Mouse (Mus musculus): ENCODE data around the gene Rhoh. TPM values are rescaled to one million over a fixed set of nuclear protein-coding genes. Genes with fewer than 3 reads are reported as not detected.

Gene Rhoh
- polyA plus RNA-seq, 1 experiment from 2014 or later: 0.31 TPM

GRCm38 (mm10) chr5:65901868-65902418 is 40.9 kb downstream of the Rhoh start:
- Histone ChIP-seq H3K9me3 (peaks cover 22% of the 10 kb centered on the region), H3K4me3 (no peak overlapping the region), H3K4me2 (replicated peaks) (no peak overlapping the region), H3K4me1 (peaks cover 3% of the 10 kb centered on the region; the same call in 1 of the 2 replicates), H3K27me3 (no peaks in the 10 kb centered on the region), H3K27ac (replicated peaks) (no peak overlapping the region), H3K9ac (replicated peaks) (no peak overlapping the region), H3K36me3 (no peaks in the 10 kb centered on the region)
- WGBS: 92% methylated on average over 10 of the region's 10 CpGs
- ATAC-seq (ENCODE audit: low FRiP score, low read depth): no peak

DNA sequence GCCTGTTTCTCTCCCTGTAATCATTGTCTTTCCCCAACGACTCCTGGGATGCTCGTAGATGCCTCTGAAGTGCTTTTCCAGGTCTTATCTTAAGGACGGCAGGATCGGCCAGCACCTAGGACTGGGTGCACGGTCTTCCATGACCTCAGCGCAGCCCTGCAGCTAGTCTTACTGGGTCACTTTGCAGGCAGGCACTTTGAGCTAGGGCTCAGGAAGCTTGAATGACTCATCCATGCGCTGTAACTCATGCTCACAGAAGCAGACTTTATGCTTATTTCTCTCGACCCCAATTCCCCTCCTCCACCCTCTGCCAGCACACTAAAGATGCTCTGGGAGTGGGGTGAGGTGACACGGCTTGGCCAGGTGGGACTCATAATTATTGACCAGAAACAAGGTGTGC is 41.8 kb downstream of the Rhoh start:
- no peaks in the 10 kb centered on the region for H3K36me3 ChIP-seq
- no peak overlapping the region for H3K9ac ChIP-seq (replicated peaks)
- H3K27me3 ChIP-seq: no peaks in the 10 kb centered on the region
- 88% methylated on average over 9 of the region's 9 CpGs for WGBS
- H3K4me1 ChIP-seq: peaks cover 3% of the 10 kb centered on the region; the same call in 1 of the 2 replicates
- H3K4me2 ChIP-seq (replicated peaks): no peak overlapping the region
- ATAC-seq (ENCODE audit: low FRiP score, low read depth): no peak
- H3K9me3 ChIP-seq: peaks cover 22% of the 10 kb centered on the region
- H3K27ac ChIP-seq (replicated peaks): no peak overlapping the region
- H3K4me3 ChIP-seq: no peak overlapping the region

DNA sequence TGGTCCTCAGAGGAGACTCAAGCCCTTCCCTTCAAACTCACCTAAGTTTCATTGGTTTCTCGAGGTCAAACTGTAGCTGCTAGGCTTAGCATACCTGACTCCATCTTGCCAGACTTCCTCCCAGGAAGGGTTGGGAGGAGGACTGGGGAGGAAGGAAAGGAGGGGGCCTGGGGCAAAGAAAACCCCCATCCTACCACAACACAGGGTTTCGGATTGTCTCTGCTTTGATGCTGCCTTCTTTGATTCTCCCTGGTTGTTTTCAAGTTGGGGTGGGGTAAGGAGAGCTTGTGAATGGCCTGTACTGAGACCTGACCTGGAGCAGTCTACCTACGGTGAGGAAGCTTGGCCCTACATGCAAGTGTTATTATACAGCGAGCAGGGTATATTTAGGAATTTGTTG is 43.5 kb downstream of the Rhoh start:
- no peak overlapping the region for H3K4me2 ChIP-seq (replicated peaks)
- no peak overlapping the region for H3K4me3 ChIP-seq
- ATAC-seq (ENCODE audit: low FRiP score, low read depth): no peak
- 92% methylated on average over 4 of the region's 4 CpGs for WGBS
- no peak overlapping the region for H3K27ac ChIP-seq (replicated peaks)
- no peaks in the 10 kb centered on the region for H3K27me3 ChIP-seq
- H3K9me3 ChIP-seq: peaks cover 22% of the 10 kb centered on the region
- H3K4me1 ChIP-seq: peaks cover 3% of the 10 kb centered on the region; the same call in 1 of the 2 replicates
- H3K9ac ChIP-seq (replicated peaks): no peak overlapping the region
- H3K36me3 ChIP-seq: no peaks in the 10 kb centered on the region

DNA sequence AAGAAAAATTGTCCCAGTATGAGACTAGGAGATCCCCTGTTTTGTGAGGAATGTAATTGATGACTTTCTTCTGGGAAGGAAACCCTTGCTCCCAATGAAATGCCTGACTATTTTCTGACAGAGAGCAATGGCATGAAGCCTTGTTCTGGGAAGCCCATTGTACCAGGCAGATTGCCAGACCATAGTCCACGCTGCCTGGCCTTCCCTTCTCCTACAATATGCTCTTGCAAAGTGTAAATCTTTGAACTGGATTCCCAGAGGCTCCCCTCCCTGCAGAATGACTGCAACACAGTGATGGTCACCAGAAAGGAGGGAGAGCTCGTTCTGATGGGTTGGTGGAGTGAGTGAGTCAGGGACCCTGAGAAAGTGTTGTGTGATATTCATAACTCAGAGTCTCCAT is 47.7 kb downstream of the Rhoh start:
- Histone ChIP-seq H3K4me2 (replicated peaks) (no peak overlapping the region), H3K36me3 (no peaks in the 10 kb centered on the region), H3K4me1 (no peaks in the 10 kb centered on the region), H3K27ac (replicated peaks) (no peak overlapping the region), H3K27me3 (no peaks in the 10 kb centered on the region), H3K9ac (replicated peaks) (no peak overlapping the region), H3K9me3 (peaks cover 16% of the 10 kb centered on the region), H3K4me3 (no peak overlapping the region)
- 80% methylated on average over 2 of the region's 2 CpGs for WGBS
- ATAC-seq (ENCODE audit: low FRiP score, low read depth): no peak

GRCm38 (mm10) chr5:65909321-65909720 is 48.3 kb downstream of the Rhoh start:
- H3K9ac ChIP-seq (replicated peaks): no peak overlapping the region
- no peak overlapping the region for H3K27ac ChIP-seq (replicated peaks)
- ATAC-seq (ENCODE audit: low FRiP score, low read depth): no peak
- H3K9me3 ChIP-seq: peaks cover 15% of the 10 kb centered on the region
- no peaks in the 10 kb centered on the region for H3K27me3 ChIP-seq
- no peak overlapping the region for H3K4me2 ChIP-seq (replicated peaks)
- no peaks in the 10 kb centered on the region for H3K36me3 ChIP-seq
- no peaks in the 10 kb centered on the region for H3K4me1 ChIP-seq
- 82% methylated on average over 4 of the region's 4 CpGs for WGBS
- H3K4me3 ChIP-seq: no peak overlapping the region

DNA sequence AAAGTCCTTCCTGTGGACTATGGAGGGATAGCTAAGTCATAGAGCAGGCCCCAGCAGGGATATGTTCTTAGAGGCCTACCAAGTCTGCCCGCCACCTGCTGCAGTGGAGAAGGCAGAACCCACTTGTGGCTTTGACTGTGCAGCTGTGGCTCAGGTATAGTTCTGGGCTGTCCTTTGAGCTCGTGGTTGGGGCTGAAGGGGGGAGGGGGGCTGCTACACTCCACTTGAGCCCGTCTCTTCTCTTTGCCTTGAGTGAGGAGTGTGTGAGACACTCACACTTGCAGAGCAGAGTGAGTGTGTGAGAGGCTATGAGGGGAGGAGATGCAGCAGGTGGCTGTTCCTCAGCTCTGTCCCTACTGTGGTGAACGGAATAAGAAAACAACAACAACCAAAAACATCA is 49.4 kb downstream of the Rhoh start:
- 75% methylated on average over 4 of the region's 4 CpGs for WGBS
- H3K9ac ChIP-seq (replicated peaks): no peak overlapping the region
- 0 out of 2 replicates have a peak, but pooled peaks cover 5% of the 10 kb centered on the region for H3K9me3 ChIP-seq
- no peaks in the 10 kb centered on the region for H3K36me3 ChIP-seq
- H3K4me2 ChIP-seq (replicated peaks): no peak overlapping the region
- H3K4me1 ChIP-seq: no peaks in the 10 kb centered on the region
- no peaks in the 10 kb centered on the region for H3K27me3 ChIP-seq
- no peak overlapping the region for H3K4me3 ChIP-seq
- ATAC-seq (ENCODE audit: low FRiP score, low read depth): no peak
- H3K27ac ChIP-seq (replicated peaks): no peak overlapping the region

DNA sequence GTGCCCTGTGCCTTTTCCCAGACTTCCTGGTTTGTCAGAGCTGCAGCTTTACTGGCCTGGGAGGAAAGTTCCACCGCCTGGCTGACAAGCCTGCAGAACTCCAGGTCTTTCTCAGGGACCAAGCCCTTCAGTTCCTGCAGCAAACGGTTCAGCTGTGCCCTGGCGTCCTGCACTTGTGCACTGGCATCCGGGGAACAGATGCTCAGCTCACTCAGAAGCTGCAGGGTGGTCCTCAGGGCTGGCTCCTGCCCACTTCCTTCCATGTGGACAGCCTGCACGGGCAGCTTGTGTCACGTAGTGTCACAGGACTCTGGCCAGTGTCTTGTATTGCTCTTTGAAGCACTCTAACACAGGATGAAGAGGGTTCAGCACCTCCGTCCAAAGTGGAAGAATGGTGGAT is 50.7 kb downstream of the Rhoh start:
- Histone ChIP-seq H3K9me3 (0 out of 2 replicates have a peak, but pooled peaks cover under 1% of the 10 kb centered on the region), H3K27me3 (no peaks in the 10 kb centered on the region), H3K36me3 (no peaks in the 10 kb centered on the region), H3K27ac (replicated peaks) (no peak overlapping the region), H3K4me3 (no peak overlapping the region), H3K9ac (replicated peaks) (no peak overlapping the region), H3K4me1 (no peaks in the 10 kb centered on the region), H3K4me2 (replicated peaks) (no peak overlapping the region)
- ATAC-seq (ENCODE audit: low FRiP score, low read depth): no peak
- 88% methylated on average over 7 of the region's 7 CpGs for WGBS

DNA sequence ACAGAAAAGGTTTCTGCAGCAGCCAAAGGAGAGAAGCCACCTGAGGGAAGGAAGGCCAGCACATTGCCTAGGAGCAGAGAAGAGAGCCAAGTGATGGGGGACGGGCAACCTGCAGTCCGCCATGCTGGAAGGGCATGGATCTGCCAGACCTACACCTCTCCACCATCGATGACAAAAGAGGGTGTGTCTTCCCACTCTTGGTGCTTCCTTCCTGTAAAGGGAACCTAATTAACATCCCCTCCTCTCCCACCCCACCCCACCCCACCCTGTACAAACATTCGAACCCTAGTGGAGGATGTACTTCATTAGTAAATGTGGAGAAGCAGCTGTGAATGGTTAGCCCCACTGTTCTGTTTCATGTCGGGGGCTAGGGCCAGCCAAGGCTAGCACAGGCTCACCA is 51.2 kb downstream of the Rhoh start:
- WGBS: 86% methylated on average over 5 of the region's 5 CpGs
- Histone ChIP-seq H3K4me1 (no peaks in the 10 kb centered on the region), H3K9me3 (no peaks in the 10 kb centered on the region), H3K4me2 (replicated peaks) (no peak overlapping the region), H3K4me3 (no peak overlapping the region), H3K27ac (replicated peaks) (no peak overlapping the region), H3K9ac (replicated peaks) (no peak overlapping the region), H3K36me3 (no peaks in the 10 kb centered on the region), H3K27me3 (no peaks in the 10 kb centered on the region)
- no peak for ATAC-seq (ENCODE audit: low FRiP score, low read depth)

GRCm38 (mm10) chr5:65913126-65913525 is 52.1 kb downstream of the Rhoh start:
- Histone ChIP-seq H3K27me3 (no peaks in the 10 kb centered on the region), H3K9ac (replicated peaks) (no peak overlapping the region), H3K9me3 (no peaks in the 10 kb centered on the region), H3K4me1 (peaks cover under 1% of the 10 kb centered on the region), H3K4me3 (no peak overlapping the region), H3K36me3 (no peaks in the 10 kb centered on the region), H3K4me2 (replicated peaks) (no peak overlapping the region), H3K27ac (replicated peaks) (no peak overlapping the region)
- 93% methylated on average over 9 of the region's 9 CpGs for WGBS
- no peak for ATAC-seq (ENCODE audit: low FRiP score, low read depth)

DNA sequence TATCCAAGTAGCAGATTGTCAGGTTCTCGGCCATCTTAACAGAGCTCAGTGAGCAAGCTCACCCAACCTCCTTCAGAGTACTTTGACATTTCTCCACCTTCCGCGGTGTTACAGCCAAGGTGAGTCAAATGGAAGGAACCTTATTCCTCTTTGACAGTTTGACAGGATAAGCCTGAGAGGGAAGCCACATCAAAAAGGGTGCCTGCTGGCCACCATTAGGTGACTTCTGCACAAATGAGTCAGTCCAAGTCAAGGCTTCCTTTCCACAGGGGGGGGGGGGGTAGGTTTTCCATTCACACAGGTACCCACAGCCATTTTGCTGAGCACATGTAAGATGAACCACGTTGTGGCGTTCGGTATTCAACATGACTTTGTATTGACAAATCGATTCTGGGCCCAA is 53.3 kb downstream of the Rhoh start:
- no peak overlapping the region for H3K4me3 ChIP-seq
- H3K9me3 ChIP-seq: no peaks in the 10 kb centered on the region
- H3K4me1 ChIP-seq: peaks cover 13% of the 10 kb centered on the region
- WGBS: 91% methylated on average over 7 of the region's 7 CpGs
- no peaks in the 10 kb centered on the region for H3K36me3 ChIP-seq
- H3K27ac ChIP-seq (replicated peaks): no peak overlapping the region
- no peak overlapping the region for H3K9ac ChIP-seq (replicated peaks)
- ATAC-seq (ENCODE audit: low FRiP score, low read depth): no peak
- no peak overlapping the region for H3K4me2 ChIP-seq (replicated peaks)
- H3K27me3 ChIP-seq: no peaks in the 10 kb centered on the region

DNA sequence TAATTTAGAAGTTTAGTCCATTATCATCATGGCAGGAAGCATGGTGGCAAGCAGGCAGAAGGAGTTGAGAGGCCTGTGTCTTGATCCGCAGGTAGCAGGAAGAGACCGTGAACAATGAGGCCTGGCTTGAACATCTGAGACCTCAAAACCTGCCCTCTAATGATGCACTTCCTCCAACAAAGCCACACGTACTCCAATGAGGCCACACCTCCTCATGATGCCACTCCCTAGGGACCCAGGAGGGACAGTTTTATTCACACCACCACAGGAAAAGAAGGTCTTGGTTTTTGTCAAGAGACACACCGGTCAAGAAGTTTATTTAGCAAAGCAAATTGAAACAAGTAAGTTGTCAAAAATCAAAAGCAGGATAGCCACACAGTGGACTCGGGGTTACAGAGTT is 55.9 kb downstream of the Rhoh start:
- Histone ChIP-seq H3K36me3 (no peaks in the 10 kb centered on the region), H3K4me1 (peaks cover 13% of the 10 kb centered on the region), H3K4me3 (no peak overlapping the region), H3K27ac (replicated peaks) (no peak overlapping the region), H3K27me3 (no peaks in the 10 kb centered on the region), H3K4me2 (replicated peaks) (no peak overlapping the region), H3K9ac (replicated peaks) (no peak overlapping the region), H3K9me3 (no peaks in the 10 kb centered on the region)
- ATAC-seq (ENCODE audit: low FRiP score, low read depth): no peak
- WGBS: 88% methylated on average over 5 of the region's 5 CpGs

GRCm38 (mm10) chr5:65918601-65919000 is 57.6 kb downstream of the Rhoh start:
- WGBS: 77% methylated on average over 3 of the region's 3 CpGs
- H3K27me3 ChIP-seq: no peaks in the 10 kb centered on the region
- peak; percentile 74; the same call in 1 of the 2 replicates for ATAC-seq (ENCODE audit: low FRiP score, low read depth)
- no peaks in the 10 kb centered on the region for H3K9me3 ChIP-seq
- no peak overlapping the region for H3K4me2 ChIP-seq (replicated peaks)
- H3K36me3 ChIP-seq: no peaks in the 10 kb centered on the region
- H3K4me3 ChIP-seq: no peak overlapping the region
- H3K4me1 ChIP-seq: peaks cover 13% of the 10 kb centered on the region
- no peak overlapping the region for H3K9ac ChIP-seq (replicated peaks)
- peak overlapping the region; percentile 69 for H3K27ac ChIP-seq (replicated peaks)

GRCm38 (mm10) chr5:65919326-65919725 is 58.3 kb downstream of the Rhoh start:
- H3K4me2 ChIP-seq (replicated peaks): no peak overlapping the region
- H3K4me1 ChIP-seq: peaks cover 13% of the 10 kb centered on the region
- no peak overlapping the region for H3K9ac ChIP-seq (replicated peaks)
- ATAC-seq (ENCODE audit: low FRiP score, low read depth): no peak
- H3K27me3 ChIP-seq: no peaks in the 10 kb centered on the region
- peak overlapping the region; percentile 69; the same call in 1 of the 2 replicates for H3K27ac ChIP-seq (replicated peaks)
- WGBS: 90% methylated on average over 12 of the region's 12 CpGs
- no peaks in the 10 kb centered on the region for H3K36me3 ChIP-seq
- no peak overlapping the region for H3K4me3 ChIP-seq
- H3K9me3 ChIP-seq: no peaks in the 10 kb centered on the region
